ENCODE assay signal across 8 mouse cellular contexts in genomic region chr3:142708849-142709419, GRCm38 (mm10). TPM values are rescaled to one million over a fixed set of nuclear protein-coding genes. Genes with fewer than 3 reads are reported as not detected.
DNase-seq lines count a peak whose midpoint lies in the region; ATAC-seq and TF ChIP-seq lines count a peak whose summit lies in the region.

No protein-coding gene starts in this region.

- dilution Hi-C loops in CH12.LX (cut with MboI; ENCODE audit: extremely low pct_ligation_motif_present, extremely low pct_unique_long_range_greater_than_20kb, low sequenced_read_pairs) = loop anchor here (25.0 kb wide), 1 partner anchor 222 kb away; the partner anchor contains the start of gene Gbp5

- peak; percentile 98 to 99 for TF ChIP-seq CTCF in CH12.LX (conservative IDR thresholded peaks at IDR 0.05 in 1 of 2, IDR thresholded peaks at IDR 0.05 in 1 of 2; ENCODE audit: low read depth in 2 of 2, low read length in 2 of 2)

- ATAC-seq in heart, embryonic 13.5 days (ENCODE audit: extremely low read depth, insufficient number of reproducible peaks, low FRiP score, low TSS enrichment) = no peak
- ATAC-seq in liver, embryonic 13.5 days (ENCODE audit: low read depth) = no peak
- 0 out of 2 replicates have a peak, but pooled peaks have one; percentile 60 for ATAC-seq in neural tube, embryonic 13.5 days (ENCODE audit: low read depth)

- H3K79me2 ChIP-seq in CH12.LX (replicated peaks; ENCODE audit: control insufficient read depth, extremely low read depth, insufficient read depth, poor library complexity, severe bottlenecking) = no peaks in the 10 kb centered on the region

- 39% methylated on average over 13 of the region's 13 CpGs for WGBS in heart, embryonic 13.5 days
- WGBS in liver, embryonic 13.5 days (ENCODE audit: insufficient replicate concordance) = 46% methylated on average over 13 of the region's 13 CpGs
- WGBS in neural tube, embryonic 13.5 days = 46% methylated on average over 13 of the region's 13 CpGs

- peak; percentile 98 for TF ChIP-seq RAD21 in CH12.LX (IDR thresholded peaks at IDR 0.05; ENCODE audit: low read depth, low read length)

- in situ Hi-C loops in CH12.LX (cut with MboI; ENCODE audit: low pct_ligation_motif_present, low pct_unique_long_range_greater_than_20kb, low sequenced_read_pairs) = loop anchor here (5.0 to 25.0 kb wide), 5 partner anchors 37 to 422 kb away; partner anchors contain the start of genes Gbp3 and Gbp5

- no peak overlapping the region for H3K27ac ChIP-seq in CH12.LX (ENCODE audit: insufficient read depth, low read depth)
- peak overlapping the region; percentile 48; the same call in 1 of the 2 replicates for H3K27ac ChIP-seq in heart, embryonic 13.5 days (replicated peaks)
- H3K27ac ChIP-seq in liver, embryonic 13.5 days = no peak overlapping the region
- no peak overlapping the region for H3K27ac ChIP-seq in neural tube, embryonic 13.5 days (replicated peaks)

- no peak overlapping the region for H3K9ac ChIP-seq in CH12.LX (ENCODE audit: insufficient read depth, low read depth)
- H3K9ac ChIP-seq in heart, embryonic 13.5 days = no peak overlapping the region
- H3K9ac ChIP-seq in liver, embryonic 13.5 days = no peak overlapping the region
- H3K9ac ChIP-seq in neural tube, embryonic 13.5 days = no peak overlapping the region

- H3K4me2 ChIP-seq in CH12.LX (ENCODE audit: insufficient read depth, low read depth, poor library complexity, severe bottlenecking) = peak overlapping the region; percentile 11; the same call in 1 of the 2 replicates
- H3K4me2 ChIP-seq in heart, embryonic 13.5 days = peak overlapping the region; percentile 32; the same call in 1 of the 2 replicates
- no peak overlapping the region for H3K4me2 ChIP-seq in liver, embryonic 13.5 days
- no peak overlapping the region for H3K4me2 ChIP-seq in neural tube, embryonic 13.5 days

- H3K4me3 ChIP-seq in CH12.LX (replicated peaks in 1 of 3; ENCODE audit: low read depth in 2 of 3, low read length in 2 of 3, poor library complexity in 1 of 3) = no peak overlapping the region
- no peak overlapping the region for H3K4me3 ChIP-seq in heart, embryonic 13.5 days
- H3K4me3 ChIP-seq in liver, embryonic 13.5 days (replicated peaks) = no peak overlapping the region
- H3K4me3 ChIP-seq in neural tube, embryonic 13.5 days = no peak overlapping the region

- peaks cover 0 to 5% of the 10 kb centered on the region in 2 experiments; a peak in 2 of 4 replicates for H3K4me1 ChIP-seq in CH12.LX (ENCODE audit: control insufficient read depth in 1 of 2, insufficient read depth in 2 of 2)
- peaks cover 10% of the 10 kb centered on the region for H3K4me1 ChIP-seq in heart, embryonic 13.5 days
- H3K4me1 ChIP-seq in liver, embryonic 13.5 days (replicated peaks) = peaks cover 8% of the 10 kb centered on the region
- no peaks in the 10 kb centered on the region for H3K4me1 ChIP-seq in neural tube, embryonic 13.5 days (replicated peaks)

- no peaks in the 10 kb centered on the region for H3K9me3 ChIP-seq in CH12.LX (replicated peaks; ENCODE audit: low read length)
- no peaks in the 10 kb centered on the region; the same call in 1 of the 2 replicates for H3K9me3 ChIP-seq in heart, embryonic 13.5 days
- no peaks in the 10 kb centered on the region for H3K9me3 ChIP-seq in liver, embryonic 13.5 days (replicated peaks)
- H3K9me3 ChIP-seq in neural tube, embryonic 13.5 days = no peaks in the 10 kb centered on the region

- no peaks in the 10 kb centered on the region for H3K27me3 ChIP-seq in CH12.LX (replicated peaks)
- no peaks in the 10 kb centered on the region for H3K27me3 ChIP-seq in heart, embryonic 13.5 days (replicated peaks)
- H3K27me3 ChIP-seq in liver, embryonic 13.5 days = no peaks in the 10 kb centered on the region
- H3K27me3 ChIP-seq in neural tube, embryonic 13.5 days = no peaks in the 10 kb centered on the region

- peak; percentile 39; the same call in 1 of the 2 replicates for TF ChIP-seq EP300 in CH12.LX (IDR thresholded peaks at IDR 0.05; ENCODE audit: low read length)

- DNase-seq in CH12.LX (ENCODE audit: extremely low read depth) = peak; percentile 89
- DNase-seq in adrenal gland, adult 8-10 months = peak; percentile 39
- peak; percentile 70 for DNase-seq in embryo, embryonic 9.5 days (ENCODE audit: extremely low spot score)
- DNase-seq in kidney, postnatal 36 days = peak; percentile 76 to 86
- DNase-seq in liver, embryonic 13.5 days = peak; percentile 28
- DNase-seq in thymus, postnatal 0 days (ENCODE audit: low spot score) = peak; percentile 50

- peaks cover 4 to 57% of the 10 kb centered on the region in 2 experiments for H3K36me3 ChIP-seq in CH12.LX (replicated peaks in 1 of 2; ENCODE audit: control insufficient read depth in 1 of 2, insufficient read depth in 1 of 2, low read length in 1 of 2)
- peaks cover 9% of the 10 kb centered on the region; the same call in 1 of the 2 replicates for H3K36me3 ChIP-seq in heart, embryonic 13.5 days
- H3K36me3 ChIP-seq in liver, embryonic 13.5 days = peaks cover 8% of the 10 kb centered on the region; the same call in 1 of the 2 replicates
- H3K36me3 ChIP-seq in neural tube, embryonic 13.5 days = no peaks in the 10 kb centered on the region

- no peak for TF ChIP-seq POLR2A in CH12.LX (IDR thresholded peaks at IDR 0.05; ENCODE audit: low read depth, low read length)

TF ChIP-seq in CH12.LX, 34 proteins besides CTCF, POLR2A, EP300 and RAD21:
- TF ChIP-seq MYC (IDR thresholded peaks at IDR 0.05; ENCODE audit: low read depth, low read length) (peak; percentile 68), CHD2 (IDR thresholded peaks at IDR 0.05; ENCODE audit: low read length) (no peak), JUN (IDR thresholded peaks at IDR 0.05; ENCODE audit: insufficient read depth, low read depth, low read length) (peak; percentile 87), ZNF384 (IDR thresholded peaks at IDR 0.05; ENCODE audit: low read depth, low read length) (no peak), MXI1 (IDR thresholded peaks at IDR 0.05; ENCODE audit: low read depth, low read length) (peak; percentile 45; the same call in 1 of the 2 replicates), MAX (IDR thresholded peaks at IDR 0.05; ENCODE audit: low read length) (no peak), ELF1 (IDR thresholded peaks at IDR 0.05; ENCODE audit: low read depth, low read length) (no peak; the same call in 1 of the 2 replicates), USF1 (IDR thresholded peaks at IDR 0.05; ENCODE audit: low read depth, low read length) (no peak), USF2 (conservative IDR thresholded peaks at IDR 0.05; ENCODE audit: low read depth, low read length) (no peak), SMC3 (IDR thresholded peaks at IDR 0.05; ENCODE audit: low read depth, low read length) (peak; percentile 88), HCFC1 (IDR thresholded peaks at IDR 0.05; ENCODE audit: low read depth, low read length) (no peak), TBP (conservative IDR thresholded peaks at IDR 0.05; ENCODE audit: low read depth, low read length) (no peak), ZC3H11A (IDR thresholded peaks at IDR 0.05; ENCODE audit: low read depth, low read length) (peak; percentile 51), MEF2A (IDR thresholded peaks at IDR 0.05; ENCODE audit: borderline replicate concordance, low read depth, low read length) (no peak), IRF4 (IDR thresholded peaks at IDR 0.05; ENCODE audit: low read depth, low read length) (no peak; the same call in 1 of the 2 replicates), SIN3A (IDR thresholded peaks at IDR 0.05; ENCODE audit: low read length) (peak; percentile 67; the same call in 1 of the 2 replicates), JUND (conservative IDR thresholded peaks at IDR 0.05; ENCODE audit: low read depth, low read length) (peak; percentile 99)

RNA-seq across cellular contexts. Expression of gene Kyat3, which starts 8.1 kb away (rescaled TPM):
- total RNA-seq in CH12.LX (2012; rRNA removed) (43.3 and 56.2 TPM in 2 replicates), CH12.LX (2014; rRNA removed) (122 and 135 TPM in 2 replicates)
- polyA plus RNA-seq in CH12.LX (2012; ENCODE audit: insufficient read length, low read depth) = 86.1 and 95.0 TPM in 2 replicates
- total RNA-seq in adrenal gland, adult 8-10 months (2022) = 10 to 100 TPM; 13.6 to 25.6 (median 19.1) TPM
- 11.1 and 12.0 TPM in 2 replicates for polyA plus RNA-seq in heart, embryonic 13.5 days (2015; fragmentation: Nextera tagmentation; extraction: Ambion mirVana)
- polyA plus RNA-seq in liver, embryonic 13.5 days (2015; fragmentation: Nextera tagmentation; extraction: Ambion mirVana) = 10.3 and 11.9 TPM in 2 replicates
- polyA plus RNA-seq in neural tube, embryonic 13.5 days (2015; fragmentation: Nextera tagmentation; extraction: Ambion mirVana) = 6.5 and 7.6 TPM in 2 replicates
- polyA plus RNA-seq in thymus, postnatal 0 days (2015; fragmentation: Nextera tagmentation; extraction: Ambion mirVana) = 12.6 and 13.6 TPM in 2 replicates

RNA-seq across cellular contexts. Expression of gene Gtf2b, which starts 55.9 kb away (rescaled TPM):
- total RNA-seq in CH12.LX (2012; rRNA removed) (120 and 144 TPM in 2 replicates), CH12.LX (2014; rRNA removed) (297 and 321 TPM in 2 replicates)
- 138 and 151 TPM in 2 replicates for polyA plus RNA-seq in CH12.LX (2012; ENCODE audit: insufficient read length, low read depth)
- 10 to 100 TPM; 55.8 to 69.4 (median 63.2) TPM for total RNA-seq in adrenal gland, adult 8-10 months (2022)
- 60.1 and 61.1 TPM in 2 replicates for polyA plus RNA-seq in heart, embryonic 13.5 days (2015; fragmentation: Nextera tagmentation; extraction: Ambion mirVana)
- polyA plus RNA-seq in liver, embryonic 13.5 days (2015; fragmentation: Nextera tagmentation; extraction: Ambion mirVana) = 44.7 and 45.6 TPM in 2 replicates
- polyA plus RNA-seq in neural tube, embryonic 13.5 days (2015; fragmentation: Nextera tagmentation; extraction: Ambion mirVana) = 96.2 and 104 TPM in 2 replicates
- polyA plus RNA-seq in thymus, postnatal 0 days (2015; fragmentation: Nextera tagmentation; extraction: Ambion mirVana) = 124 and 125 TPM in 2 replicates

Comparison
In these comparisons a context has a peak if more than half of its experiments do, and no peak if none do; other contexts are left out.
1. DNase-seq: peak in every context shown above with its lines; median percentile 89 in CH12.LX; 81 in kidney, postnatal 36 days; 70 in embryo, embryonic 9.5 days; 50 in thymus, postnatal 0 days; 39 in adrenal gland, adult 8-10 months; 28 in liver, embryonic 13.5 days.
2. H3K4me2 ChIP-seq: peak in CH12.LX (single experiment) and heart, embryonic 13.5 days (single experiment); none in liver, embryonic 13.5 days (single experiment) and neural tube, embryonic 13.5 days (single experiment).